Mouse (Mus musculus) fibroblast of lung, adult 2 months (primary cell): ENCODE data around the gene Cntfr.

Experiments
- DNase-seq: peaks from one replicate; pipeline ENCODE4 v3.0.0-alpha.2; 2011; ENCODE audit warnings: low read depth

The Cntfr gene

GRCm38 (mm10) chr4:41679291-41679690 lies 17.6 kb downstream of the Cntfr start:
- DNase-seq: no peak

GRCm38 (mm10) chr4:41678863-41679262 lies 18.0 kb downstream of the Cntfr start:
- no peak for DNase-seq

GRCm38 (mm10) chr4:41677006-41677629 lies 19.8 kb downstream of the Cntfr start:
- DNase-seq: no peak

GRCm38 (mm10) chr4:41676248-41677005 lies 20.5 kb downstream of the Cntfr start:
- DNase-seq: no peak

- DNase-seq: no peak
Measured at GRCm38 (mm10) chr4:41673186-41673585, 23.7 kb downstream of the Cntfr start.

GRCm38 (mm10) chr4:41672522-41672963 lies 24.3 kb downstream of the Cntfr start:
- no peak for DNase-seq

- DNase-seq: no peak
Measured at GRCm38 (mm10) chr4:41671963-41672480, 24.9 kb downstream of the Cntfr start.

GRCm38 (mm10) chr4:41671500-41671899 lies 25.4 kb downstream of the Cntfr start:
- DNase-seq: no peak

- no peak for DNase-seq
Measured at GRCm38 (mm10) chr4:41670836-41671235, 26.1 kb downstream of the Cntfr start.

GRCm38 (mm10) chr4:41666646-41667045 lies 30.2 kb downstream of the Cntfr start:
- no peak for DNase-seq

- DNase-seq: no peak
Measured at GRCm38 (mm10) chr4:41665009-41665675, 31.7 kb downstream of the Cntfr start.

GRCm38 (mm10) chr4:41664533-41664932 lies 32.4 kb downstream of the Cntfr start:
- DNase-seq: no peak

GRCm38 (mm10) chr4:41663614-41664013 lies 33.3 kb downstream of the Cntfr start:
- no peak for DNase-seq

- no peak for DNase-seq
Measured at GRCm38 (mm10) chr4:41662723-41663122, 34.2 kb downstream of the Cntfr start.

GRCm38 (mm10) chr4:41660851-41661430 lies 35.9 kb downstream of the Cntfr start:
- DNase-seq: no peak

- DNase-seq: no peak
Measured at GRCm38 (mm10) chr4:41659556-41659955, 37.3 kb downstream of the Cntfr start.

GRCm38 (mm10) chr4:41658566-41659384 lies 38.1 kb downstream of the Cntfr start:
- no peak for DNase-seq

GRCm38 (mm10) chr4:41655525-41655924 lies 41.4 kb downstream of the Cntfr start:
- DNase-seq: no peak

- no peak for DNase-seq
Measured at GRCm38 (mm10) chr4:41654217-41654616, 42.7 kb downstream of the Cntfr start.

- DNase-seq: no peak
Measured at GRCm38 (mm10) chr4:41653730-41654129, 43.2 kb downstream of the Cntfr start.

- DNase-seq: no peak
Measured at GRCm38 (mm10) chr4:41653296-41653695, 43.6 kb downstream of the Cntfr start.

- no peak for DNase-seq
Measured at GRCm38 (mm10) chr4:41648627-41649026, 48.3 kb downstream of the Cntfr start.
